Mouse (Mus musculus): ENCODE results near the gene AA792892. TPM values are rescaled to one million over a fixed set of nuclear protein-coding genes. Genes with fewer than 3 reads are reported as not detected.
"Not testable (repeated sequence)": the region's sequence is repeated elsewhere in the genome, so short reads cannot be mapped to it uniquely, and the experiment has no call there.

Gene AA792892
- total RNA-seq (2021): not detected
- long read RNA-seq, experiment 1: 0 reads
- long read RNA-seq, experiment 2: 0 reads

- DNase-seq (ENCODE audit: low spot score in 2 of 2); intact Hi-C loops (cut with DNase I): not testable (repeated sequence)
These were observed at the start of gene AA792892 for GRCm38 (mm10) chr5:94339449-94339848. Gene AA792892, plus strand, starts transcription at chr5:94339749.

DNA sequence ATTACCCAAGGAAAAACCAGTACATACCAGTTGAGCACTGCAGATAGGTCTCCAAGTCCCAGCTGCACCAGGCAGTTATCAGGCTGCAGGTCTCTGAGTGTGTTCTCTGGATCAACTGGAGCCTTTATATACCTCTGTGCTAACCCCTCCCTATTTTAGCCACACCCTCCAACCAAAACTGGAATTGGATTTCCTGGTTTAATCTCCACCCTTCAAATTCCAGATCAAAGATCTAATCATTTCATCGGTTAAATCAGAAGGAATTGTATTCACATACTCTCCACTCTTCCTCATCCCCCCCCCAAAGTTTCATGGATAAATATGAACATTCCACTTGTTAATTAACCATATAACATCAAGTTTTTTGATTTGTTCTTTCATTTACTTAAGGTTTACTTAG is 32.9 kb upstream of the AA792892 start, which contains the start of gene A430089I19Rik:
A430089I19Rik (minus strand) TSS at position 101 of the 400 bp plus-strand sequence.
- DNase-seq (ENCODE audit: low spot score in 2 of 2); intact Hi-C loops (cut with DNase I): not testable (repeated sequence)

GRCm38 (mm10) chr5:94314135-94314534 is 25.4 kb upstream of the AA792892 start, which contains the start of gene Gm6502:
Gene Gm6502, plus strand, starts transcription at chr5:94314435.
- intact Hi-C loops (cut with DNase I); DNase-seq (ENCODE audit: low spot score in 2 of 2): not testable (repeated sequence)

Other genes with a start within 250 kb of the AA792892 start
- gene Gm3106, start 121.7 kb upstream of the AA792892 start, total RNA-seq (2021): not detected
- gene A430089I19Rik, start 33.0 kb upstream of the AA792892 start, total RNA-seq (2021): not detected
- not detected for gene Gm6502, start 25.3 kb upstream of the AA792892 start, total RNA-seq (2021)
- not detected for gene Gm7682, start 106.0 kb downstream of the AA792892 start, total RNA-seq (2021)
- gene Gm3139, start 186.5 kb downstream of the AA792892 start, total RNA-seq (2021): not detected